Mouse (Mus musculus): Measurements from ENCODE around the gene Itsn2. TPM values are rescaled to one million over a fixed set of nuclear protein-coding genes. Genes with fewer than 3 reads are reported as not detected.
"Not testable (repeated sequence)": the region's sequence is repeated elsewhere in the genome, so short reads cannot be mapped to it uniquely, and the experiment has no call there.

Gene Itsn2
- total and polyA plus RNA-seq, 3 experiments: 17.6 to 168 (median 137) TPM

GRCm38 (mm10) chr12:4742183-4742582, 149.7 kb downstream of the Itsn2 start:
- TF ChIP-seq POLR2AphosphoS5 (IDR thresholded peaks at IDR 0.05; ENCODE audit: insufficient replicate concordance, low read depth, low read length) (no peak), CTCF (IDR thresholded peaks at IDR 0.05; ENCODE audit: low read depth, low read length) (no peak), GATA1 (IDR thresholded peaks at IDR 0.05; ENCODE audit: borderline replicate concordance, low read length) (no peak), GATA2 (IDR thresholded peaks at IDR 0.05; ENCODE audit: borderline replicate concordance, low read depth, low read length) (no peak), TAL1 (conservative IDR thresholded peaks at IDR 0.05; ENCODE audit: low read depth, low read length) (no peak)
- H3K4me1 ChIP-seq (ENCODE audit: insufficient read depth, low read depth, low read length): no peaks in the 10 kb centered on the region
- H3K36me3 ChIP-seq (replicated peaks): no peaks in the 10 kb centered on the region
- ATAC-seq (ENCODE audit: extremely low read depth, insufficient number of reproducible peaks, low FRiP score, poor library complexity, severe bottlenecking): no peak
- H3K4me3 ChIP-seq (ENCODE audit: low read depth, low read length): no peak overlapping the region
- H3K9me3 ChIP-seq (replicated peaks): no peaks in the 10 kb centered on the region
- H3K27me3 ChIP-seq (ENCODE audit: insufficient read depth, low read length): peaks cover 14% of the 10 kb centered on the region
- no peak for DNase-seq (ENCODE audit: low spot score)

DNA sequence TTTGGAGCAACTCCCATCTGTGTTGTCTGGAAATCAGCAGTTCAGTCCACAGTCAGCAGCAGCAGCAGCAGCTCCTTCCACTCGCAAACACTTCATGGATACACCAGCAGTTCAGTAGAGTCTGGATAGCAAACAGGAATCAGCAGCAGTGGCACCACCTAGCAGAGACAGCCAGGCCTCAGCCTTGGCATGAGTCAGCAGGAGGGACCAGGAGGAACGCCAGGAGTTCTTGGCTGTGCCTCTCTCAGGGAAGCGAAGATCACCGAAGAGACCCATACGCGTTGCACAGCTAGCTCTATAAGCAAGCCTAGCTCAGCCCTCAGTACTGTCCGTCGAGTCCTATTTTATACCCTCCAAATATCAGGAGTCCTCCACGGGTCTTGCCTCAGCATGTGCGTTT, 152.0 kb downstream of the Itsn2 start:
- H3K27me3 ChIP-seq (ENCODE audit: insufficient read depth, low read length): peaks cover 6% of the 10 kb centered on the region; the same call in 1 of the 2 replicates
- no peak for ATAC-seq (ENCODE audit: extremely low read depth, insufficient number of reproducible peaks, low FRiP score, poor library complexity, severe bottlenecking)
- H3K9me3 ChIP-seq (replicated peaks): no peaks in the 10 kb centered on the region
- no peak overlapping the region for H3K4me3 ChIP-seq (ENCODE audit: low read depth, low read length)
- no peak for DNase-seq (ENCODE audit: low spot score)
- TF ChIP-seq TAL1 (conservative IDR thresholded peaks at IDR 0.05; ENCODE audit: low read depth, low read length) (no peak), CTCF (IDR thresholded peaks at IDR 0.05; ENCODE audit: low read depth, low read length) (no peak), GATA1 (IDR thresholded peaks at IDR 0.05; ENCODE audit: borderline replicate concordance, low read length) (no peak), GATA2 (IDR thresholded peaks at IDR 0.05; ENCODE audit: borderline replicate concordance, low read depth, low read length) (no peak), POLR2AphosphoS5 (IDR thresholded peaks at IDR 0.05; ENCODE audit: insufficient replicate concordance, low read depth, low read length) (no peak)
- no peaks in the 10 kb centered on the region for H3K36me3 ChIP-seq (replicated peaks)
- H3K4me1 ChIP-seq (ENCODE audit: insufficient read depth, low read depth, low read length): no peaks in the 10 kb centered on the region

GRCm38 (mm10) chr12:4754451-4754850, 162.0 kb downstream of the Itsn2 start:
- ATAC-seq (ENCODE audit: extremely low read depth, insufficient number of reproducible peaks, low FRiP score, poor library complexity, severe bottlenecking); H3K4me3 ChIP-seq (ENCODE audit: low read depth, low read length); H3K36me3 ChIP-seq (replicated peaks): not testable (repeated sequence)

GRCm38 (mm10) chr12:4757060-4757459, 164.6 kb downstream of the Itsn2 start:
- Histone ChIP-seq H3K4me1 (ENCODE audit: insufficient read depth, low read depth, low read length) (no peaks in the 10 kb centered on the region), H3K9me3 (replicated peaks) (no peaks in the 10 kb centered on the region), H3K36me3 (replicated peaks) (no peaks in the 10 kb centered on the region), H3K4me3 (ENCODE audit: low read depth, low read length) (no peak overlapping the region), H3K27me3 (ENCODE audit: insufficient read depth, low read length) (no peaks in the 10 kb centered on the region)
- DNase-seq (ENCODE audit: low spot score) (no peak), ATAC-seq (ENCODE audit: extremely low read depth, insufficient number of reproducible peaks, low FRiP score, poor library complexity, severe bottlenecking) (no peak)
- TF ChIP-seq GATA1 (IDR thresholded peaks at IDR 0.05; ENCODE audit: borderline replicate concordance, low read length) (no peak), TAL1 (conservative IDR thresholded peaks at IDR 0.05; ENCODE audit: low read depth, low read length) (no peak), POLR2AphosphoS5 (IDR thresholded peaks at IDR 0.05; ENCODE audit: insufficient replicate concordance, low read depth, low read length) (no peak), GATA2 (IDR thresholded peaks at IDR 0.05; ENCODE audit: borderline replicate concordance, low read depth, low read length) (no peak), CTCF (IDR thresholded peaks at IDR 0.05; ENCODE audit: low read depth, low read length) (no peak)

More at GRCm38 (mm10) chr12:4754451-4754850, 162.0 kb downstream of the Itsn2 start:
- not testable (repeated sequence) for DNase-seq (ENCODE audit: low spot score); H3K9me3 ChIP-seq (replicated peaks); H3K4me1 ChIP-seq (ENCODE audit: insufficient read depth, low read depth, low read length); H3K27me3 ChIP-seq (ENCODE audit: insufficient read depth, low read length)

Other genes starting within 250 kb of the Itsn2 start
- gene Ncoa1, start 115.5 kb upstream of the Itsn2 start, total RNA-seq (2014; fragmentation: Nextera tagmentation): 55.7 and 58.4 TPM in 2 replicates
- gene Ncoa1, start 115.5 kb upstream of the Itsn2 start, total RNA-seq (2017): 12.3 and 12.6 TPM in 2 replicates
- 3.5 and 4.1 TPM in 2 replicates for gene Ncoa1, start 115.5 kb upstream of the Itsn2 start, polyA plus RNA-seq (2012)
- gene Gm3625, start 289 bp downstream of the Itsn2 start, total RNA-seq (2014; fragmentation: Nextera tagmentation): 89.8 TPM in 1 of 2 replicates, not detected in the other
- not detected in 2 replicates for gene Gm3625, start 289 bp downstream of the Itsn2 start, total RNA-seq (2017)
- not detected in 2 replicates for gene Gm3625, start 289 bp downstream of the Itsn2 start, polyA plus RNA-seq (2012)
- gene Fam228a, start 145.8 kb downstream of the Itsn2 start, total RNA-seq (2014; fragmentation: Nextera tagmentation): not detected in 2 replicates
- 0.06 and 0.33 TPM in 2 replicates for gene Fam228a, start 145.8 kb downstream of the Itsn2 start, total RNA-seq (2017)
- gene Fam228a, start 145.8 kb downstream of the Itsn2 start, polyA plus RNA-seq (2012): not detected in 2 replicates
- not detected in 2 replicates for gene Pfn4, start 176.4 kb downstream of the Itsn2 start, total RNA-seq (2014; fragmentation: Nextera tagmentation)
- 0.05 and 0.23 TPM in 2 replicates for gene Pfn4, start 176.4 kb downstream of the Itsn2 start, total RNA-seq (2017)
- gene Pfn4, start 176.4 kb downstream of the Itsn2 start, polyA plus RNA-seq (2012): not detected in 2 replicates
- not detected in 2 replicates for gene Fam228b, start 176.6 kb downstream of the Itsn2 start, total RNA-seq (2014; fragmentation: Nextera tagmentation)
- 0.17 and 0.76 TPM in 2 replicates for gene Fam228b, start 176.6 kb downstream of the Itsn2 start, total RNA-seq (2017)
- not detected in 2 replicates for gene Fam228b, start 176.6 kb downstream of the Itsn2 start, polyA plus RNA-seq (2012)
- gene Sf3b6, start 224.9 kb downstream of the Itsn2 start, total RNA-seq (2014; fragmentation: Nextera tagmentation): 44.4 and 65.1 TPM in 2 replicates
- gene Sf3b6, start 224.9 kb downstream of the Itsn2 start, total RNA-seq (2017): 185 and 193 TPM in 2 replicates
- gene Sf3b6, start 224.9 kb downstream of the Itsn2 start, polyA plus RNA-seq (2012): 6.1 and 8.2 TPM in 2 replicates
- 7.8 and 10.2 TPM in 2 replicates for gene Fkbp1b, start 249.0 kb downstream of the Itsn2 start, total RNA-seq (2014; fragmentation: Nextera tagmentation)
- 8.0 and 9.9 TPM in 2 replicates for gene Fkbp1b, start 249.0 kb downstream of the Itsn2 start, total RNA-seq (2017)
- gene Fkbp1b, start 249.0 kb downstream of the Itsn2 start, polyA plus RNA-seq (2012): 9.6 and 14.0 TPM in 2 replicates

Data from G1E (cell line).